Mouse (Mus musculus): ENCODE results near the gene Vwce. TPM values are rescaled to one million over a fixed set of nuclear protein-coding genes. Genes with fewer than 3 reads are reported as not detected.

Vwce gene
- 1.8 and 2.8 TPM in 2 replicates for polyA plus RNA-seq (2016; fragmentation: Nextera tagmentation; extraction: Ambion mirVana)

DNA sequence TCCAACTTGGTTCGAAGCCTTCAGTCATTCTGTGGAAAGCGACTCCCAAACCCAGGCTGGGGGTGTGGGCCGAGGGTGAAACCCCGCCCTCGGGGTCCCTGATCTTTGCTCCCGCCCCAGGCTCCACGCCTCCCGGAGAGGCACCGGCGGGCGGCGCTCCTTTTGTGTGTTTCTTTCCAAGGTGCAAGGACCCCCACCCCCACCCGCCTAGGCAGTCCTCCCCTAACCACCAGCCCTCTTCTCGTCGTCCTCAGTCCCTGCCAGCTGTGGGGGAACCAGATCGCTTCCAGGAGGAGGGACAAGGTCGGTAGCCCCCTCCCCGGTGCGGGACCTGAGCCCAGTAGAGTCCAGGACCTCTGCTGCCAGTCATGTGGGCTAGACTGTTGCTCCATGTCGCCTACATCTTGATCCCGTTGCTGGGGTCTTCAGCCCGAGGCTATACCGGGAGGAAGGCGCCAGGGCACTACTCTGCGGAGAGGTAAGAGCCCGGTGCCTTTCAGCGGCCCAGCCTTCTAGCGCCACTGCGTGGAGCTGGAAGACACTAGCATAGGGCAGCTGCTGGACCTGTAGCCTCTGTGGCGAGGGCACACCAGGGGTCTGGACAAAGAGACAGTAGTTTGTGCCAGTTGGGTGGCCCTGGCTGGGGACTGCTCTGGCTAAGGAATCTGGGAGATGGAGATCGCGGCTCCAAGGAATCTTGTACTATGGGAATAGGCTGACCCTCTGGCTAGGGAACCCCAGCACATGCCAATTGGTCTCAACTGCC, at the start of gene Vwce:
Gene Vwce, plus strand, starts transcription at position 108 of the 766 bp plus-strand sequence.
- H3K4me3 ChIP-seq = peak within 1 kb of the TSS; percentile 62
- WGBS = 2% methylated on average over 32 of the region's 32 CpGs
- H3K27ac ChIP-seq = peak within 1 kb of the TSS; percentile 82

DNA sequence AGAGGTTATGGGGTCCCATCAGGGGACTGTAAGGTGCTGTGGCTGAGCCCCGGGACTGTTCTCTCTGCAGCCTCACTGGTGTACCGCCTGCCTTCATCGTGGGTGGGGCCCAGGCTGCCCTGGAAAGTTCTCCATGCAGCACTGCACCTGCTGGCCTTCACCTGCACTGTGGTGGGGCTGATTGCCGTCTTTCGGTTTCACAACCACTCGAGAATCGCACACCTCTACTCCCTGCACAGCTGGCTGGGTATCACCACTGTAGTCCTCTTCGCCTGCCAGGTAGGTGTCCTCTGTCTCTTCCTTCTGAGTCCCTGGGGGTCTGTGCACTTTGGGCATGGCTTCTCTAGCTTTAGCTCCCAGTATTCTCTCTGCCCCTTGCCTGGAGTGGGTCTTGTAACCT, 48.9 kb upstream of the Vwce start:
- H3K9me3 ChIP-seq (replicated peaks) = no peaks in the 10 kb centered on the region
- WGBS = 86% methylated on average over 8 of the region's 8 CpGs
- peaks cover 17% of the 10 kb centered on the region for H3K36me3 ChIP-seq
- 0 out of 2 replicates have a peak, but pooled peaks cover 2% of the 10 kb centered on the region for H3K4me1 ChIP-seq
- H3K27ac ChIP-seq = no peak overlapping the region
- no peaks in the 10 kb centered on the region for H3K27me3 ChIP-seq (ENCODE audit: low read depth, poor library complexity, severe bottlenecking)
- no peak overlapping the region for H3K4me3 ChIP-seq
- no peak for DNase-seq (ENCODE audit: low spot score)

More for the DNA sequence above, at the start of gene Vwce:
- Histone ChIP-seq H3K36me3 (peaks cover 28% of the 10 kb centered on the region), H3K27me3 (ENCODE audit: low read depth, poor library complexity, severe bottlenecking) (peaks cover 8% of the 10 kb centered on the region; the same call in 1 of the 2 replicates), H3K4me1 (peaks cover 18% of the 10 kb centered on the region), H3K9me3 (replicated peaks) (no peaks in the 10 kb centered on the region)
- DNase-seq (ENCODE audit: low spot score) = peak; percentile 73

DNA sequence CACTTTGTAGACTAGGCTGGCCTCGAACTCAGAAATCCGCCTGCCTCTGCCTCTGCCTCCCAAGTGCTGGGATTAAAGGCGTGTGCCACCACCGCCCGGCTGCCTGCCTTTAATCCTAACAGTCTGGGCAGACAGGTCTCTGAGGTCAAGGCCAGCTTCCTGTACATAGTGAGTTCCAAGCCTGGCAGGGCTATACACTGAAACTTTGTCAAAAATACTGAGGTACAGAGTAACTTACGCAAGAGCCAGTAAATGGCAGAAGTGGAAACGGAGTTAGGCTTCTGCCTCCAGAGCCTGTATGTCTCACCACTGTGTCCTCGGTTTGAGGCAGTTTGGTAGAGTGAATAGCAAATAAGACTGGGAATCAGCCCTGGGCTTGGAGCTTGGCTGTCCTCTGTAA, 46.8 kb upstream of the Vwce start:
- Histone ChIP-seq H3K36me3 (peaks cover 27% of the 10 kb centered on the region), H3K27me3 (ENCODE audit: low read depth, poor library complexity, severe bottlenecking) (no peaks in the 10 kb centered on the region), H3K4me1 (0 out of 2 replicates have a peak, but pooled peaks cover 2% of the 10 kb centered on the region), H3K9me3 (replicated peaks) (no peaks in the 10 kb centered on the region), H3K27ac (no peak overlapping the region), H3K4me3 (no peak overlapping the region)
- WGBS = 83% methylated on average over 8 of the region's 8 CpGs
- DNase-seq (ENCODE audit: low spot score) = no peak

DNA sequence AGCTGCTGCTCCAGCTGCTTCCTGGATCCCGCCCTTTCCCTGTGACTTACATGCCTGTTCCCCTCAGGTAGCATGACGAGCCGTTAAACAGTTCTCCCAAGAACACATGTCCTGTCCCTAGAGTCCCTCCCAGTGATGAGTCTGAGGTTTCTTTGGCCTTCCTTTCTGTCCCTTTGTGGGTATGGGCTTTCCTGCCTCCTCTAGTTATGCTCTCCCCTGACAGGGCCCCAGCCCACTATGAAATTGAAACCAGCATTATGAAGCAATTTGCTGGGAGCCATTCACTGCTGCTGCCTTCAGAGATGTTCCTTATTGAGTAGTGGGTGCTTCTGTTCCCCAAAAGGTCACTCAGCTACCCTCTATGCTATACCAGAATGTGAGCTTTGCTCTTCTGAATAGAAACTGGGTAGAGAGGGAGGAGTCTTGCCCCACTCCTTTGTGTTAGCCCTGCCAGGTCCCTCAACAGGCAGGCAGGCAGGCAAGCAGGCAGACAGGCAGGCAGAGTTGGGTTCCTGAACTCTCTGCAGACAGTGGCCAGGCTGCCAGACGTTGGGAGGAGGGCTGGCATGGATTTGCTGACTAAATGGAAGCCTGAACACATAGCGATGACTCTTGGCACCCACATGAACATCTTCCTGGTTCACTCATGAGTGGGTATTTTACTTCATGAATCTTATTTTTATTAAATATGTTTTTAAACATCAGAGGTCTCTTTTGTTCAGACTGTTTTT, 44.7 kb upstream of the Vwce start:
- 0 out of 2 replicates have a peak, but pooled peaks cover 2% of the 10 kb centered on the region for H3K4me1 ChIP-seq
- DNase-seq (ENCODE audit: low spot score) = no peak
- H3K4me3 ChIP-seq = no peak overlapping the region
- H3K27me3 ChIP-seq (ENCODE audit: low read depth, poor library complexity, severe bottlenecking) = no peaks in the 10 kb centered on the region
- H3K27ac ChIP-seq = no peak overlapping the region
- H3K36me3 ChIP-seq = peaks cover 45% of the 10 kb centered on the region
- 81% methylated on average over 5 of the region's 5 CpGs for WGBS
- H3K9me3 ChIP-seq (replicated peaks) = no peaks in the 10 kb centered on the region

DNA sequence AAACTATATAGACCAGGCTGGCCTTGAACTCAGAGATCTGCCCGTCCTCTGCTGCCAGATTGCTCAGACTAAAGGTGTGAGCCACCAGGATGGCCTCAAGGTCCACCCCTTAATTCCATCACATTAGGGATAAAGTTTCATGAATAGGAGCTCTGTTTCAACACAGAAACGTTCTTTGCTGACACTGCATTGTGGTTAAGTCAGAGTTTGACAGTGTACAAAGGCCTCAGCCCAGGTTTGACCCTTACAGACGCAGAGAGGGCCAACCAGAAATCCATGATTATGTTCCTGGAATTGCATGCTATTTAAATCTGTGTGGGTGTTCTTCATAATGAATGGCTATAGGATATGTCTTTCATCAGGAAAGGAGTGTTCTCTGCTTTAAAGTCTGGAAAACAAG, 43.7 kb upstream of the Vwce start:
- WGBS = 80% methylated on average over 3 of the region's 3 CpGs
- 0 out of 2 replicates have a peak, but pooled peaks cover 2% of the 10 kb centered on the region for H3K4me1 ChIP-seq
- H3K27me3 ChIP-seq (ENCODE audit: low read depth, poor library complexity, severe bottlenecking) = no peaks in the 10 kb centered on the region
- H3K27ac ChIP-seq = no peak overlapping the region
- H3K36me3 ChIP-seq = peaks cover 50% of the 10 kb centered on the region
- DNase-seq (ENCODE audit: low spot score) = no peak
- no peaks in the 10 kb centered on the region for H3K9me3 ChIP-seq (replicated peaks)
- H3K4me3 ChIP-seq = no peak overlapping the region

DNA sequence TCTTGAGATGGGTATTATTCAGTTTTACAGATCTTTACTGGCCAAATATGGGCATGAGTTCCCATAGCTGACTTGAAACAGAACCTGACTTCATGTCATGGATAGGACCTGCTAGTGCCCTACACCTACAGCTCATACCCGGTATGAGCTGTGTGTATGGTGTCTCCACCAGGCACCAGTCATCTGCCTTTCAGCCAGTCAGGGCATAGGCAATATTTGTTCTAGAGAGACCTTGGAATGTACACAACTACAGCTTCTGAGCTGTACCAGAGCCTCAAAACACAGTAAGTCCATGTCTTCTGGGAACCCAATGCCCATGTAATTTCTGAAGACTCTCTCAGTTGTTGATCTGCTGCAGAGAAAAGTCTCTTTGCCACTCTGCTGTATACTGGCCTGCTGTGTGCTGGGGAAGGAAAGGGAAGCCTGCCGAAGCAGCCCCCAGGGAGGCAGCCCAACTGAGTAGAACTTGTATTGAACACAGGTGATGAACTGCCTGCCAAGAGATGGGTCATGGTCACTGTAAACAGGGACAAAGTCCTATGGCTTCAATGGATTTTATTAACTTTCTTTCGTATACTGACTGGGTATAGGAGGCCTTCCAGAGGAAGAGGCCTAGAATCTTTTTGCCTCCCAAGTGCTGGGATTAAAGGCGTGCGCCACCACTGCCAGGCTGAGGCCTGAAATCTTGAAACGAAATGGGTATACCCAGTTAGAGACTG, 42.2 kb upstream of the Vwce start:
- Histone ChIP-seq H3K9me3 (replicated peaks) (no peaks in the 10 kb centered on the region), H3K36me3 (peaks cover 66% of the 10 kb centered on the region), H3K27me3 (ENCODE audit: low read depth, poor library complexity, severe bottlenecking) (no peaks in the 10 kb centered on the region), H3K4me1 (0 out of 2 replicates have a peak, but pooled peaks cover 2% of the 10 kb centered on the region), H3K4me3 (no peak overlapping the region), H3K27ac (no peak overlapping the region)
- no peak for DNase-seq (ENCODE audit: low spot score)
- WGBS = 92% methylated on average over 6 of the region's 6 CpGs

DNA sequence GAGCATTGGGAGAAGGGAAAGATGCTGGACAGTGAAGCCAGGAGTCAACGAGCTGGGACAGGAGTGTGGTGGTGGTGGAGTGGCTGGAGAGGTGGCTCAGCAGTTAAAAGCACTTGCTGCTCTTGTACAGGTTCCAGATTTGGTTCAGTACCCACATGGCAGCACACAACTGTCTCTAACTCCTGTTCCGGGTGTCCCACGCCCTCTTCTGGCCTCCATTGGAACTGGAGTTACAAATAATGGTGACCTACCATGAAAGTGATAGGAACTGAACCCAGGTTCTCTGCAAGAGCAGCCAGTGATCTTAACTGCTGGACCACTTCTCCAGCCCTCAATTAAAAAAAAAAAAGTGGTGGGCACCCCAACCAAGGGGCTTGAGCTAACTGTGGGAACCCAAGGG, 35.8 kb upstream of the Vwce start:
- no peak for DNase-seq (ENCODE audit: low spot score)
- H3K27me3 ChIP-seq (ENCODE audit: low read depth, poor library complexity, severe bottlenecking) = no peaks in the 10 kb centered on the region
- WGBS = 39% methylated on average over 3 of the region's 3 CpGs
- no peak overlapping the region for H3K4me3 ChIP-seq
- H3K27ac ChIP-seq = no peak overlapping the region
- H3K36me3 ChIP-seq = peaks cover 71% of the 10 kb centered on the region
- peaks cover 10% of the 10 kb centered on the region for H3K4me1 ChIP-seq
- H3K9me3 ChIP-seq (replicated peaks) = no peaks in the 10 kb centered on the region

DNA sequence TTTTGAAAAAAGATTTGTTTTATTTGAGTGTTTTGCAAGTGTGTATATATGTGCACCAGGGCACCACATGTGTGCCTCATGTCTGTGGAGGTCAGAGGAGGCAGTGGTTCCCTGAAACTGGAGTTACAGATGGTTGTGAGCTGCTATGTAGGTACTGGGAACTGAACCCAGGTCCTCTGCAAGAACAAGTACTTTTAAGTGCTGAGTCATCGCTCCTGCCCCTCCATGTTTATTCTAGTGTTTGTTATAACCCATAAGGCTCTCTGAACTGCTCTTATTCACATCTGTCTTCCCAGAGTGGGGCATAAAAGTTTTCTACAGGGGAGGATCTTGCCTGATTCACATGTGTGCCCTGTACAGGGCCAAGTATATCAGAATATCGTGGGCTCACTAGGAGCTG, 34.4 kb upstream of the Vwce start:
- 97% methylated on average over 2 of the region's 2 CpGs for WGBS
- DNase-seq (ENCODE audit: low spot score) = no peak
- no peaks in the 10 kb centered on the region for H3K27me3 ChIP-seq (ENCODE audit: low read depth, poor library complexity, severe bottlenecking)
- H3K4me1 ChIP-seq = peaks cover 25% of the 10 kb centered on the region
- no peaks in the 10 kb centered on the region for H3K9me3 ChIP-seq (replicated peaks)
- H3K4me3 ChIP-seq = no peak overlapping the region
- H3K36me3 ChIP-seq = peaks cover 57% of the 10 kb centered on the region
- H3K27ac ChIP-seq = no peak overlapping the region

DNA sequence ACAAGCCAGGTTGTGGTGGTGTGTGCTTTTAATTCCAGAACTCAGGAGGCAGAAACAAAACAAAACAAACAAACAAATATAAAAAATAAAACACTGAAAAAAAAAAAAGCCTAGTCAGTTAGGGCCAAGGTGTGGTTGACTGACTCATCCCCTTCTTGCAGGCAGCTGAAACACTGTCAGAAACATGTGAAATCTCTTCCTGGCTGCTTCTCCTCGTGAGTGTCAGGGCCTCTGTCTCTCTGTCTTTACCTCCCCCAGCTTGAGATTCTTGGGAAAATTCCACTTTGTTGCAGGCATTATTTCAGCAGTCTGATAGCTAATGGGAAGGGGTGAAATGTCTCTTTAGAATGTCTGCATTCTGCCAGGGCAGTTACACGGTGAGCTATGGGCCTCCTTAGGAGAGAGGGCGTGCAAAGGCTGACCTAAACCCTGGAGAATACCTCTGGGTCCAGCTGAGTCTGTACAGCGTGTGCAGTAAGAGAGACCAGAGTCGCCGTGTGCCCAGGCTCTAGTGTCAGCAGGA, 31.7 kb upstream of the Vwce start:
- Histone ChIP-seq H3K4me1 (peaks cover 36% of the 10 kb centered on the region), H3K9me3 (replicated peaks) (no peaks in the 10 kb centered on the region), H3K4me3 (peak overlapping the region; percentile 46), H3K27me3 (ENCODE audit: low read depth, poor library complexity, severe bottlenecking) (no peaks in the 10 kb centered on the region), H3K27ac (peak overlapping the region; percentile 94), H3K36me3 (peaks cover 36% of the 10 kb centered on the region)
- 17% methylated on average over 6 of the region's 6 CpGs for WGBS
- no peak for DNase-seq (ENCODE audit: low spot score)

DNA sequence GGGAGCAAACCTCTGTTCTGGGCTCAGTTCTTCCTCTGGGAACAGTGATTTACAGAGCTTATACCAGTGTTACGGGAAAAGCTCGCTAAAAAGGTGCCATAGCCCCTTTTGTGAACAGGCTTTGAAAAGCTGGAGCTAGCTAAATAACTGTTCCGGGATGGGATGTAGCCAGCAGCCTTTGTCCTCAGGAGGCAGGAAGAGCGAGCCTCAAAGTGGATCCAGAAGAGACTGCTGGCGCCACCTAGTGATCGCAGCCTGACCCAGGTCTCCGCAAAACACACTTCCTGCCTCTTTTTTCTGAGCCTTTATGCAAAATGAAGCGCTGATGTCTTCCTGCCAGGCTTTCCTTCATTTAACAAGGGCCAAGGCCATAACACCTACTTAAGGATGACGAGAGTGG, 31.2 kb upstream of the Vwce start:
- H3K4me1 ChIP-seq = peaks cover 40% of the 10 kb centered on the region
- H3K4me3 ChIP-seq = peak overlapping the region; percentile 46
- no peaks in the 10 kb centered on the region for H3K9me3 ChIP-seq (replicated peaks)
- peaks cover 37% of the 10 kb centered on the region for H3K36me3 ChIP-seq
- 2% methylated on average over 9 of the region's 9 CpGs for WGBS
- no peaks in the 10 kb centered on the region for H3K27me3 ChIP-seq (ENCODE audit: low read depth, poor library complexity, severe bottlenecking)
- peak overlapping the region; percentile 94 for H3K27ac ChIP-seq
- peak; percentile 86 for DNase-seq (ENCODE audit: low spot score)

DNA sequence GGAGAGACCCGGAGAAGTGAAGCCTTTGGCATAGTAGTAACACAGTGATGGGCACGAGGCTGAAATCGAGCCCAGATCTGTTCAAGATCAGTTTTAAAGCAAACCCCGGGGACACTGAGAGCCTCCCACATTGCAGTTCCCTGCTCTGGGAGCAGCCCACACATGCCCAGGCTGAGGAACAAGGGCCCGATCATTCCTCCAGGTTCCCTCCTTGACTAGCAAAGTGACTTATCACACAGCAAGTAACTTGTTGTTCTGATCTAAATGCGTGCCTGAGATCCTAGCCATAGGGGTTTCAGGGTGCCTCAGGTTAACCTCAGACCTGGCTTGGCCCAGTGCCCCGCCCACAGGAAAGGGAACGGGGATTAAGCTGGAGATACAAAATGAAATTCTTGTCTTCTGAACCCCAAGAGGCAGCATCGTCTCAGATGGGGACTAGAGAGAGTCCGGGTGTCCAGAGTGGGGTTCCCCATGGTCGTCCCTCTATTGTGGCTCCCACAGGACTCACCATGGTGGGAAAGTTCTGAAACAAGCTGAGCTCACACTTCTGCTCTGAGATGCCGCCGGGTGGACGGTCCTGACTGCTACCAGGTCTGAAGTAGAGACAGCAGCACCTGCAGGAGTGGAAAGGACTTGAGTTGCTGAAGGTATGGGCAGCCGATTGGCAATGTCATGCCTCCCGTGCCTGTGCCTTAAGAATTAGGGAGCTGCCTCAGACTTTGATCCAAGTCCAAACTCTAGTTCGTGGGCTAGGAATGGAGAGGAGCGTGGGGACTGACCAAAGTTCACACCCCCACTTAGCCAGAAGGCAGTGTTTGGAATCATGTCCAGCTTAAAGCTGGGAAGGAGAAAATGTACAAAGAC, 30.1 kb upstream of the Vwce start:
- no peaks in the 10 kb centered on the region for H3K27me3 ChIP-seq (ENCODE audit: low read depth, poor library complexity, severe bottlenecking)
- peak overlapping the region; percentile 94 for H3K27ac ChIP-seq
- no peaks in the 10 kb centered on the region for H3K9me3 ChIP-seq (replicated peaks)
- peaks cover 39% of the 10 kb centered on the region for H3K36me3 ChIP-seq
- no peak for DNase-seq (ENCODE audit: low spot score)
- H3K4me3 ChIP-seq = peak overlapping the region; percentile 80; the same call in 1 of the 2 replicates
- H3K4me1 ChIP-seq = peaks cover 46% of the 10 kb centered on the region
- WGBS = 88% methylated on average over 18 of the region's 18 CpGs

DNA sequence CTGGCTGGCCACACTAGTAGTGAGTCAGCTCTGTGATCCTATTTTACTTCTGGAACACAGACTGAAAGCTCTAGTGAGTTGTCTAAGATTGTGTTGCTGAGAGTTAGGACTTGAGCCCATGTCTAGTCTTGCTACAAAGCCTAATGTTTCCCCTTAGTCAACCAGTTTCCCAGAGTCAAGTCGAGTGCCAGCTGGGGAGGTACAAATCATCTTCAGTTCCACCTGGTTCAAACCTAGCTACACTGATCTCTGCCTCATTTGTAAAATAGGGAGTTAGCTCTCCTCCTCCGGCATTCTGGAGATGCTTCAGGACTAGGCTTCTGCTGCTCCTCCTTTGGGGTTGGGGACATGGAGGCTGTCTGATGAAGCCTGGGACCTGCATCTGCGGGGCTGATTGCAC, 29.5 kb upstream of the Vwce start:
- Histone ChIP-seq H3K36me3 (peaks cover 41% of the 10 kb centered on the region), H3K9me3 (replicated peaks) (no peaks in the 10 kb centered on the region), H3K27ac (peak overlapping the region; percentile 94), H3K27me3 (ENCODE audit: low read depth, poor library complexity, severe bottlenecking) (no peaks in the 10 kb centered on the region), H3K4me3 (peak overlapping the region; percentile 80), H3K4me1 (peaks cover 46% of the 10 kb centered on the region)
- 55% methylated on average over 3 of the region's 3 CpGs for WGBS
- no peak for DNase-seq (ENCODE audit: low spot score)
